In the genomic region with DNA sequence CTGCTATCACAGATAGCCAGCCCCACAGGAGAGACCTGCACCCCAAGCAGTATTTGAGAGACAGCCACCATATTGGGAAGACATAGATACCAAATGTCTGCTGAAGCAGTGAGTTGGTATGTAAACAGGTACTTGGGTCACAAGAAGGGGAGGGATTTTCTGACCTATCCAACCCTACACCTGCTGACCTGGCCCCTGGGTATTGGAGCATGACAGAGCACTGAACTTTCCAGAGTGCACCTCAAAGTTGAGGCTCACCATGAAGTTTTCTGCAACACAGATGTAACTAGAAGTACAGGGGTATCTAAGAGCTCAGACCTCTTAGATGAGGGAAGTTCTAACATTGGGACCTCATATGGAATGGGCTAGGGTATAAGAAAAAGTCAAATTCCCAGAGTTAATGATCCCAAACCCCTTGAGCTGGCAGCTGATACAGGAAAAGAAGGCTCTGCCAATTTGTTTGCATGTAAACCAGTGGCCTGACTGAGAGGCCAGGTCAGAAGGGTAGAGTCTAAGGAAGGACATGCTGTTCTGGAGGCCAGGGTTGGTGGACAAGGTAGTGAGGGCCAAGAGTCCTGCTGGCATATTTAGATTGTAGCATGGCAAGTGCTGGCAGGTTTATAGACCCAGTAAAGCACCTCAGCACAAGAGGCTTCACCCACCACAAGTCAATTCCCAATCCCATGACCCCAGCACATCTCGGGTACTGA, we compare ENCODE assay signal across 21 mouse cellular contexts.
DNase-seq lines count a peak whose midpoint lies in the region; ATAC-seq and TF ChIP-seq lines count a peak whose summit lies in the region.
"Had no signal": no experiment of that assay in that cellular context is flagged by ENCODE, and none has a peak within 500 bp of the region (broad histone marks: within the 10 kb centered on the region; RNA-seq: fewer than 3 reads in every experiment).

No protein-coding gene starts in this region.

- no peak for TF ChIP-seq CTCF in kidney, adult 2 months (conservative IDR thresholded peaks at IDR 0.05; ENCODE audit: insufficient read depth, insufficient read length, low read depth, low read length)
- no peak for TF ChIP-seq CTCF in liver, adult 2 months (IDR thresholded peaks at IDR 0.05; ENCODE audit: low read depth, low read length)
- no peak for TF ChIP-seq CTCF in cerebellum, adult 2 months (IDR thresholded peaks at IDR 0.05; ENCODE audit: borderline replicate concordance, insufficient read depth, low read depth, low read length)

- no peak overlapping the region for H3K4me3 ChIP-seq in kidney, adult 2 months (ENCODE audit: insufficient read depth, low read depth, low read length)
- no peak overlapping the region for H3K4me3 ChIP-seq in kidney, embryonic 16.5 days (ENCODE audit: low read length)
- no peak overlapping the region for H3K4me3 ChIP-seq in liver, adult 2 months (ENCODE audit: insufficient read depth, low read depth, low read length)
- no peak overlapping the region for H3K4me3 ChIP-seq in liver, embryonic 12.5 days
- H3K4me3 ChIP-seq in cerebellum, adult 2 months (replicated peaks; ENCODE audit: insufficient read depth, low read depth, low read length), result no peak overlapping the region
- H3K4me3 ChIP-seq: forebrain, embryonic 10.5 days; forebrain, embryonic 13.5 days; heart, adult 2 months; hindbrain, embryonic 12.5 days; hindbrain, embryonic 15.5 days had no signal

- no peaks in the 10 kb centered on the region for H3K27me3 ChIP-seq in kidney, adult 2 months (replicated peaks; ENCODE audit: control insufficient read depth, insufficient read depth, low read length)
- no peaks in the 10 kb centered on the region for H3K27me3 ChIP-seq in kidney, embryonic 16.5 days (ENCODE audit: insufficient read depth, low read length)
- H3K27me3 ChIP-seq in liver, adult 2 months (ENCODE audit: control insufficient read depth, insufficient read depth, low read length), result no peaks in the 10 kb centered on the region
- H3K27me3 ChIP-seq in liver, embryonic 12.5 days (replicated peaks), result no peaks in the 10 kb centered on the region
- H3K27me3 ChIP-seq in cerebellum, adult 2 months (ENCODE audit: control insufficient read depth, insufficient read depth, low read length), result no peaks in the 10 kb centered on the region
- H3K27me3 ChIP-seq: forebrain, embryonic 13.5 days; hindbrain, embryonic 12.5 days; hindbrain, embryonic 15.5 days had no signal

- peak overlapping the region; percentile 97 for H3K27ac ChIP-seq in kidney, adult 2 months (ENCODE audit: insufficient read depth, low read depth, low read length)
- H3K27ac ChIP-seq in kidney, embryonic 16.5 days (ENCODE audit: low read length), result no peak overlapping the region
- H3K27ac ChIP-seq in liver, adult 2 months (replicated peaks; ENCODE audit: insufficient read depth, low read depth, low read length), result peak overlapping the region; percentile 76
- H3K27ac ChIP-seq in liver, embryonic 12.5 days, result no peak overlapping the region
- no peak overlapping the region for H3K27ac ChIP-seq in cerebellum, adult 2 months (ENCODE audit: insufficient read depth, low read length)
- H3K27ac ChIP-seq: forebrain, embryonic 10.5 days; forebrain, embryonic 13.5 days; heart, adult 2 months; hindbrain, embryonic 12.5 days; hindbrain, embryonic 15.5 days had no signal

- H3K4me1 ChIP-seq in kidney, adult 2 months (ENCODE audit: control insufficient read depth, insufficient read depth, low read length), result peaks cover 18% of the 10 kb centered on the region
- H3K4me1 ChIP-seq in kidney, embryonic 16.5 days (ENCODE audit: insufficient read depth, low read length), result no peaks in the 10 kb centered on the region
- peaks cover 15% of the 10 kb centered on the region for H3K4me1 ChIP-seq in liver, adult 2 months (ENCODE audit: control insufficient read depth, insufficient read depth, low read length)
- no peaks in the 10 kb centered on the region for H3K4me1 ChIP-seq in liver, embryonic 12.5 days
- no peaks in the 10 kb centered on the region for H3K4me1 ChIP-seq in cerebellum, adult 2 months (ENCODE audit: control insufficient read depth, insufficient read depth, low read length)
- H3K4me1 ChIP-seq: forebrain, embryonic 10.5 days; forebrain, embryonic 13.5 days; hindbrain, embryonic 12.5 days; hindbrain, embryonic 15.5 days had no signal

- WGBS in kidney, adult 2 months, result 65% methylated on average over 1 of the region's 1 CpGs
- WGBS in kidney, embryonic 16.5 days, result 86% methylated on average over 1 of the region's 1 CpGs
- 48% methylated on average over 1 of the region's 1 CpGs for WGBS in liver, adult 2 months
- 71% methylated on average over 1 of the region's 1 CpGs for WGBS in liver, embryonic 12.5 days (ENCODE audit: insufficient replicate concordance)
- WGBS in cerebellum, adult 2 months, result 84% methylated on average over 1 of the region's 1 CpGs

- TF ChIP-seq POLR2A in kidney, adult 2 months (IDR thresholded peaks at IDR 0.05; ENCODE audit: low read depth, low read length), result no peak
- TF ChIP-seq POLR2A in liver, adult 2 months (IDR thresholded peaks at IDR 0.05; ENCODE audit: extremely low read depth, insufficient read depth, low read length), result no peak
- no peak for TF ChIP-seq POLR2A in cerebellum, adult 2 months (IDR thresholded peaks at IDR 0.05; ENCODE audit: borderline replicate concordance, insufficient read depth, low read length)

- no peak overlapping the region for H3K4me2 ChIP-seq in kidney, embryonic 16.5 days (replicated peaks; ENCODE audit: low read depth, low read length)
- no peak overlapping the region for H3K4me2 ChIP-seq in liver, embryonic 12.5 days
- H3K4me2 ChIP-seq: forebrain, embryonic 13.5 days; heart, embryonic 11.5 days; hindbrain, embryonic 12.5 days; hindbrain, embryonic 15.5 days had no signal

- H3K36me3 ChIP-seq in kidney, adult 2 months (ENCODE audit: control insufficient read depth, insufficient read depth, low read length), result no peaks in the 10 kb centered on the region
- no peaks in the 10 kb centered on the region for H3K36me3 ChIP-seq in kidney, embryonic 16.5 days (ENCODE audit: insufficient read depth, low read length)
- H3K36me3 ChIP-seq in liver, adult 2 months (ENCODE audit: control insufficient read depth, insufficient read depth, low read length), result no peaks in the 10 kb centered on the region
- no peaks in the 10 kb centered on the region for H3K36me3 ChIP-seq in liver, embryonic 12.5 days
- H3K36me3 ChIP-seq: forebrain, embryonic 10.5 days; hindbrain, embryonic 12.5 days; hindbrain, embryonic 15.5 days had no signal

- DNase-seq in kidney, adult 2 months, result peak; percentile 92
- peak; percentile 95 for DNase-seq in liver, adult 2 months (ENCODE audit: extremely low read depth, low read depth, low spot score)
- peak; percentile 73 to 83 for DNase-seq in kidney, postnatal 36 days
- no peak for DNase-seq in cerebellum, adult 2 months
- DNase-seq: adrenal gland, adult 8-10 months; adrenal gland, postnatal 25 days; cerebellum, adult 11-12 months; cerebellum, adult 9-10 months; cerebellum, postnatal 14 days; gastrocnemius, postnatal 10 days; gastrocnemius, postnatal 36 days; heart, adult 2 months had no signal

- no peak overlapping the region for H3K9ac ChIP-seq in kidney, embryonic 16.5 days (replicated peaks; ENCODE audit: low read length)
- H3K9ac ChIP-seq in liver, adult 2 months (ENCODE audit: low read depth, low read length), result no peak overlapping the region
- H3K9ac ChIP-seq in liver, embryonic 12.5 days, result no peak overlapping the region
- H3K9ac ChIP-seq: forebrain, embryonic 13.5 days; hindbrain, embryonic 12.5 days; hindbrain, embryonic 15.5 days had no signal

- no peaks in the 10 kb centered on the region for H3K9me3 ChIP-seq in kidney, embryonic 16.5 days (ENCODE audit: low read length)
- H3K9me3 ChIP-seq in liver, embryonic 12.5 days (replicated peaks), result no peaks in the 10 kb centered on the region
- H3K9me3 ChIP-seq: forebrain, embryonic 10.5 days; forebrain, embryonic 13.5 days; hindbrain, embryonic 12.5 days; hindbrain, embryonic 15.5 days had no signal

- no peak for ATAC-seq in kidney, embryonic 16.5 days (ENCODE audit: low FRiP score, low TSS enrichment)
- no peak for ATAC-seq in liver, embryonic 12.5 days
- ATAC-seq: activated CD4-positive, CD25-positive, alpha-beta regulatory T cell, adult 4 months; forebrain, embryonic 13.5 days; forebrain, embryonic 16.5 days had no signal

- no peaks in the 10 kb centered on the region for H3K79me2 ChIP-seq in liver, adult 2 months (ENCODE audit: control insufficient read depth, insufficient read depth, low read length)

Comparison
In these comparisons a context has a peak if more than half of its experiments do, and no peak if none do; other contexts are left out.
1. H3K27ac ChIP-seq: peak in kidney, adult 2 months (single experiment) and liver, adult 2 months (single experiment); none in kidney, embryonic 16.5 days (single experiment), liver, embryonic 12.5 days (single experiment) and cerebellum, adult 2 months (single experiment).
2. DNase-seq: peak in kidney, adult 2 months (single experiment), liver, adult 2 months (single experiment) and kidney, postnatal 36 days (2 of 2); none in cerebellum, adult 2 months (0 of 2).